Mouse (Mus musculus) left cerebral cortex, postnatal 10 days (tissue): ENCODE measurements at regions not wholly inside any gene's neighbourhood (a gene's known extent, or its start where the extent isn't known, plus 50 kb on each side); places are given as distances from the start of the nearest gene placed in this dataset.

ENCODE experiments used
- DNase-seq, 2 experiments: peaks; one replicate each; pipeline ENCODE4 v3.0.0; 2021 to 2022; ENCODE audit warnings: low spot score in 2 of 2, mixed read lengths in 1 of 2; ENCODE audit errors: extremely low spot score in 1 of 2
- intact Hi-C: fragments of 180-260 bp; cut with DNase I; formaldehyde crosslinking; loops from one replicate; pipeline ENCODE4 v1.15.1; 2025

DNA sequence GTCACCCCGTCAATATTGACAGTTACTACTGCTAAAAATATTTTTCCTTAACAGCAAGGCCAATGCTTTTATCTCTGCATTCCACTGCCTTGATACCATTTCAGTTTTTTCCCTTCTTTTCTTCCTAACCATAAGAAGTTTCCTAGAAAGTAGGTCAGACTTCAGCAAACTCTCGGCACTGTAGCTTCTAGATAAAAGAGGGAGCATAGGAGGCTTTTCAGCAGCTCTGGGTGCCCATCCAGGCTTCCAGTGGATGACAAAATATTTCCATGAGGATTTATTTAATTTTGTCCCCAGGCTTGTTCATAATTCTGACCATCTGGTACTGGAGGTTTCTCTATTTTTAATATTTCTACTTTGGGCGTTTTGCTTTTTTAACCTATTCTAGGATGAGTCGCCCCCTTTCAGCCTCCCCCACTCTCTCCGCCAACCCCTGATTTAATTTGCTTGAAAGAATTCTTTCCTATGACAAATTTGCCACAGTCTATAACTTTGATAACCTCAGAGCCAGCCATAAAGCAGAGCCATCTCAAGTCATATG is 59.0 kb upstream of the AI593442 start:
- intact Hi-C loops: no loop called here
- DNase-seq: no peak
